Mouse (Mus musculus) adrenal gland, adult 8-10 months (tissue): ENCODE measurements around the gene Osbpl6. TPM values are rescaled to one million over a fixed set of nuclear protein-coding genes. Genes with fewer than 3 reads are reported as not detected.

Experiments used
- DNase-seq: peaks from one replicate; pipeline ENCODE4 v3.0.0; 2022
- total RNA-seq, 4 experiments: library from RNA; stranded (reverse); gene quantifications; 2 replicates each; pipeline ENCODE4 v1.2.4; 2022

Gene Osbpl6
- total RNA-seq: 10 to 100 TPM; 25.8 to 37.9 (median 27.9) TPM

DNA sequence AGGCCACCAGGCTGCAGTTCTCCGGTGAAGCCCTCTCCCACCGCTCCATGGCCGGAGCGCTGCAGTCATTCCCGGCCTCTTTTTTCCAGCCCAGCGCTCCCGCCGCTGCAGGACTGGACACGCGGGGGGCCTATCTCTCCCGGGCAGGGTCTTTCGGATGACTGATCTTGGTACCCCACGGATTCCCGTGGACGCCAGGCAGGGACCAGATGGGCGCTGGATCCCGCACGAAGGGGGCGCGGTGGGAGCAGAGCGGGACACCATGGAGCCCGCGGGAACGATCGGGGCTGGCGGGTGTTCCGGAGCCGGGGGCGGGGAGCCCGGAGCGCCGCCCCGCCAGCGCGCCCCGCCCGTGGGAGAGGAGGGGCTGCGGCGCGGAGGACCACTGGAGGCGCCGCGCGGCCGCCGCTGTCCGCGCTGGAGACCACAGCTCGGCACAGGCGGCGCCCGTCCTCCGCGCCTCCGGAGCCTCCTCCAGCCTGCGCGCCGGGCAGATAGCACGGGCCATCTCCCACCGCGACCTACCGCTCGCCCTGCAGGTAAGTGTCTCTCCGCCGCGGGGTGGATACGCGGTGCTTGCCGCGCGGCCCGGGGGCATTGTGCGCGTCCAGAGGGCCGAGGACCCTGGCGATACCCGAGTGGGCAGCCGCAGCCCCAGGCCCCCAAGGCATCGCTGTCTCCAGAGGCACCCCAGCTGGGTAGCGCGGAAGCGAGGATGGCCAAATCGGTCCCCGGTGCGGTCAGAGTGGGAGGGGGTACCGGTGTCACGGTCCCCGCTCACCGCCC lies at the start of gene Osbpl6:
Gene Osbpl6, plus strand, starts transcription at position 358 of the 786 bp plus-strand sequence.
- DNase-seq: peak; percentile 63

DNA sequence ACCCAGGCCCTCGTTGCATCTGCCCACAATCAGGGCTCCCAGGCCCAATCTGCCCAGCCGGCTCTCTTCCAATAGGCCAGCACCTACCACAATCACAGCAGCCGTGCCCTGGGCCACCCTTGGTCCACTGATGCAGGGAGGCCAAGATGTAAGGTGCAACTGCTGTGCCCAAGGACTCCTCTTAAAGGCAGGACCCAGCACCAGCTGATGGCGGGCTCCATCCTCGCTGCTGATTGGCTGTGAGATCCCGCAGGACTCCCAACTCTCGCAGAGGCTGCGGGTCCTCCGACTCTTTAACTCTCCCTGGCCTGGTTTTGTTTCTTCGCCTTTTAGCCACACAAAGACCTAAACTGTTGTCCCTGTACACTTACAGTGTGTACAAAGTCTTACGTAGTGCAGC lies 46.1 kb upstream of the Osbpl6 start, which contains the start of gene Cyct:
Gene Cyct, minus strand, starts transcription at position 225 of the 400 bp plus-strand sequence.
- DNase-seq: no peak

DNA sequence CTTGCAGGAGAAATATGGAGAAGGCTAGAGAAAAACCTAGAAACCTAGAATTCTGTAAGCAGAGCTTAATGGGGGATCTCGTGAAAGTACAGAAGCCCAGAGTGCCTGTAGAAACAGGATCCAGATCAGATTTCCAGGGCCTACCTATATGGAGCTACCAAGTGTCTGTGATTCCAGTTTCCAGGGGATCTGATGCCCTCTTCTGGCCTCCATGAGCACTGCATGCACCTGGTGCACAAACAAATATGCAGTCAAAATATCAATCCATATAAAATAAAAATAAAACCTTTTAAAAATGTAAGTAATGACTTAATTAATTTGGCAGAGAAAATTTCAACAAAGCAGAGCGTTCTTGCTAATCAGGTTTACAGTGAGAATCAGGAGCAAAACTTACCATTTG lies 44.2 kb upstream of the Osbpl6 start:
- DNase-seq: no peak

DNA sequence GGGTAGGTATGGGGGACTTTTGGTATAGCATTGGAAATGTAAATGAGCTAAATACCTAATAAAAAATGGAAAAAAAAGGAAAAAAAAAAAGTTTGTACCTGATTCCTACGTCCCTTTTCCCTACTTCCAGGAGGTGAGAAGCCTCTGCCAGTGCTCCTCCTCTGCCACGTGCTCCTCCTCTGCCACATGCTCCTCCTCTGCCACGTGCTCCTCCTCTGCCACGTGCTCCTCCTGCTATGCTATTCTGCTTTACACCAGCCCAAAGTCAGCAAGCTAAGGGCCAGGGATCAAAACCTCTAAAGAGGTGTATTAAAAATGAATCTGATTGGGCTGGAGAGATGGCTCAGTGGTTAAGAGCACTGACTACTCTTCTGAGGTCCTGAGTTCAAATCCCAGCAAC lies 40.5 kb upstream of the Osbpl6 start:
- no peak for DNase-seq

DNA sequence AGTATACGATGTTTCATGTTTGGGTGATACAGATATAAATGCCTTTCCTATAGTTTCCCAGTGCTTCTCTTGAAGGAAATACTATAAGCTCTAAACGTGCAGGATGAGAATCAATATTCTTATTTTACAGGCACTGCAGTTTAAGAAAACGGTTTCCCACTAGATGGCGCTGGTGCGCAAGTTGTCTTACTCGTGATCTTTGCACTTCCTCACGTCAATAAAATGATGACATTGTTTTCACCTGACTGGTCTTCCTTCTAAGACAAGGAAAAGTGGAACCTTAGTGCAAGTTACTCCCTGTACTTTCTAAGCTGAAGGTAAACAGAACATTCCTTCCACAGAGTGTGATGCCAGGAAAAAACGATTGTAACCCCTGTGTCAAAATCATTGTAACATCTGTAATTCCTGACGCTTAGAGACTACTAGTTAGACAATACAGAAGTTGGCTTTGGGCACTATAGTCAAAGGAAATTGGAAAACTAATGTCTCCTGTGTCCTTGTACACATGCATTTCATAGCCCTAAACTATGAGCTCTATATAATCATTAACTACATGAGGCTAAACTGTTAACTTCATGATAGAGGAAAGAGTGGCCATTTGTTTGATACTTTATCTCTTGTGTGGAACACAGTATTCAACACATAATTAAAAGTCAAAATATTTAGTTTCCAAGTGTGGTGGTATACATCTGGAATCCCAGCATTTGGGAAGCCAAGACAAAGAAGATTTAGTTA lies 39.0 kb upstream of the Osbpl6 start:
- DNase-seq: peak; percentile 48

DNA sequence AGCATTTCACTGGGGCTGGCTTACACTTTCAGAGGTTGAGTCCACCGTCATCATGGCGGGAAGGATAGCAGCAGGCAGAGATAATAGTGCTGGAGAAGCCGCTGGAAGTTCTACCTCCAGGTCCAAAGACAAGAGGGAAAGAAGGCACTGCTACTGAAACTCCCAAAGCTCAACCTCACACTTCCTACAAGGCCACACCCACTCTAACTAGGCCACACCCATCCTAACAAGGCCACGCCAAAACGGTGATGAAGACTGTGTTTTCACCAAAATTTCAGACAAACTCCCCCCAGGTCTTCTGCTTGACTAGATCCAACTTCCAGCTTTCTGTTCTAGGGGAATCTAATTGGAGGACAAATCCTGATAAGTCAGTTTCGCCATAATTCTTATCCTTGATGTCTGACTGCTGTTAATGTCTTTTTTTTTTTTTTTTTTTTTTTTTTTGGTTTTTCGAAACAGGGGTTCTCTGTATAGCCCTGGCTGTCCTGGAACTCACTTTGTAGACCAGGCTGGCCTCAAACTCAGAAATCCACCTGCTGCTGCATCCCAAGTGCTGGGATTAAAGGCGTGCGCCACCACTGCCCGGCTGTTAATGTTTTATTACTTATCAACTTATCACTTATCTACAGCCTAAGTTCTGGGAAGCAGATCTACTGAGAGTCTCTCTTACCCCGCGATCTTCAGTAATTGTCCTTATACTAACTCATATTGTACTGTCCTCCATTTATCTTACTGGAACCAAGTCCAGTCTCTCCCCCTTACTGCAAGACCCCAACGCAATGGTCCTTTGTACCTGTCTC lies 37.2 kb upstream of the Osbpl6 start:
- no peak for DNase-seq

DNA sequence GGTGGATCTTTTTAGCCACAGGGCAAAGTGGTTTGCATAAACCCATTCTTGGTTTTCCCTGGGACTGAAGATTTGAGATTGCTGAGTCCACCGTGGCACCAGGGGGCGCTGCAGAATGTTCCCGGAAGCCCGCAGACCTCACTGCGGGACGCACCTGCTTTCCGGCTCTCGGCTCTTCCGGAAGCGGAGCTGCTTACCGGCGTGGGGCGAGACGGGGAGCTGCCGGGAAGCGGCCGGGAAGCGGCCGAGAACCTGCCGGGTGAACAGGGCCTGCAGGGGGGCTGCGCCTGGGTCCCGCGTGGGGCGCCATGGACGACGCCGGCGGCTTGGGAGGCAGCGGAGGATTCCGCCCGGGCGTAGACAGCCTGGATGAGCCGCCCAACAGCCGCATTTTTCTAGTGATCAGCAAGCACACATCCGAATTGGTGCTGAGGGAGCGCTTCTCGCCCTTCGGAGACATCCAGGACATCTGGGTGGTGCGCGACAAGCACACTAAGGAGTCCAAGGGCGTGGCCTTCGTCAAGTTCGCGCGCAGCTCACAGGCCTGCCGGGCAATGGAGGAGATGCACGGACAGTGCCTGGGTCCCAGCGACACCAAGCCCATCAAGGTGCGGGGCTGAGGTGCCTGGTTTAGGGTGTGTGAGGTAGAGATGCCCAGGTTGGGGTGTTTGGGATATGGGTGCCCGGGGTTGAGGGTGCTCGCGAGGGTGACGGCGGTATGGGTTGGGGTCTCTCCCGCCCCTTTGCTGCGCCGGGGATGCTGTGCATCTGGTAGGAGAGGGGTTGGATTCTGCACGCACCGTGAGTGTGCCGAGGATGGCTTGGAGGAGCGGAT lies 36.3 kb upstream of the Osbpl6 start, which contains the start of gene Rbm45:
Gene Rbm45, plus strand, starts transcription at position 164 of the 835 bp plus-strand sequence.
- DNase-seq: peak; percentile 71

DNA sequence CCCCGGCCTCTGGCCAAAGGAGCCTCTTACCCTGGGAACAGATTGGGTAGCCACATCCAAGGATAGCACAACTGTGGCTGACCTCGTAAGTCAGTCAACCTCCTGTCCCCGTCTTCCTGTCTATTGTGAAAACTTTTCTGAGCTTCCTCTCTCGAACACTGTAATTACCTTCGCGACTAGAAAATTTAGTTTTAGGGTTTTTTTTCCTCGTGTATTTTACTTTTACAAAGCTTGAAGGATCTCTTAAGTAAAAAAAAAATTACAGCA lies 35.7 kb upstream of the Osbpl6 start:
- DNase-seq: no peak

DNA sequence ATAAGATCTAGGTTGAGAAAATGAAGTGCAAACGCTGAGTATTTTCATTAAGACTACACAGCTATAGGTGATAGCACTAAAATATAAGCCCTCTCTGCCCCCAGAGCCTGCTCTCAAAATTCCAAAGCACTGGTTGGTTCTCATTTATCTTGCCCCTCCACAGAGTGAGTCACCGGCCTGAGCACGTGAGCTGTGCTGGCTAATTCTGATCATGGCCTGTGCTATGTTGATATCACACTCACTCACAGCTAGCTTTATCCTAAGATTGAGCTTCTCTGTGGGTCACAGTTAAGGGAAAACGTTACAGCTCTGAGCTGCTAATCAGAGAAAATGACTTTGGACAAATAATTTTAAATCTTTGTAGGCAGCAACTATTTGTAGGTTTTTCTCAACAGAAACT lies 34.1 kb upstream of the Osbpl6 start:
- peak; percentile 37 for DNase-seq

DNA sequence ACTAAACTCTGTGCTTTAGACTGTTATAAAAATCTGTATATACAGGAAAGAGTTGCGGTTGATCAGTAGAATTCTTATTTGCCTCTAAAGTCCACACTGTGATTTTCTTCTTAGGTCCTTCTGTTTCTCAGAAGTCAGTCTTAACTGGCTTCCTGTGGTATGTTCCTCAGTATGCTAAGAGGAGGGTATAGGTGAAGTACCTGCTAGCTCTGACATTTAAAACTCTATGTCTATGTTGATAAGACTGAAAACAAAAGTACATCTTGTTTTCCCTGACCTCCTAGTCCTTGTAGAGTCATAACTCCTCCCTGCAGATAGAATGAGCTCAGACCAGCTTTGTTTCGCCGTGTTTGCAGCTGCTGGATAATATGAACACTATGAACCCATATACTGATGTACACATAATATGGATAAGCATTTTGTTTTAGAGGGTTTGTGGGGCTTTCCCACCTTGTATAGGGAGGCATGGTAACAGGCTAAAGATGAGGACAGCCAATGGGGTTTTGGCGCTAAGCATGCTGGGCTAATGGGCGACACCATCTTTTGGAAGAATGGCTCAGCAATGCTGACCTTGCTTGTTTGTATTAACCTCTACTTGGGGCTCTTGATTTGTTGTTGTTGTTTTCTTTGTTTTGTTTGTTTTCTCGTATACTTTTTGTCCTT lies 31.6 kb upstream of the Osbpl6 start:
- no peak for DNase-seq

DNA sequence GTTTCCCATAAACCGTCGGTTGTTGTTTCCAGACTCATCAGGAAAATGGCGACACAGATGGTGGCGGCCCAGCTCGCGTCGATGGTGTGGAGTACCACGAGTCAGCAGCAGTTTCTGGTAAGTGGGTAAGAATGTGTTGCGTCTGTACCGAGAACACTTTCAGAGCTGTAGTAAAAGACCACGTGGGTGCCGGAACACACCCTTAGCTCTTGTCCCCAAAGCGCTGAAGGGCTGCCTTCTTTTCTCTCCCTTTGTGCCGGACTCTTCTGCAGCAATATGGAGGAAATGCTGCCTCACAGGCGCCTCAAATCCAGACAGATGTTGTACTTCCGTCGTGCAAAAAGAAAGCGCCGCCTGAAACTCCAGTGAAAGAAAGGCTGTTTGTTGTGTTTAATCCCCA lies 27.7 kb upstream of the Osbpl6 start:
- no peak for DNase-seq

DNA sequence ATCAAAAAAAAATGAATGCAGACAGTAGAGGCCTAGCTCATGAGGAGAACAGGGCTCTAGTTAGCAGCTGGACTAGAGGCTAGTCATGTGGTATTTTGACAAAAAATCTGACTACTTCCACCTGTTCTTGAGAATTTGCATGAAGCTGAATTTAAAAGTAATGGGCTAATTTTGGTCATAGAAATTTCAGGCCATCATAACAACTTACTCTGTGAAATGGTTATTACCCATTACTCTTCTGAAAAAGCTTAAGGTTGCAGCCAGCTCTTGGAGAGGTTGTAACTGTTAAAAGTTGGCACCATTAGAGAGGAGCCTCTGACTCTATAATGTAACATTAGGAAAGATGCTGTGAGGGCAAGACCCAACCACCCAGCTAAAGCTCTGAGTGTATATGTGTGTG lies 19.8 kb upstream of the Osbpl6 start:
- DNase-seq: no peak

DNA sequence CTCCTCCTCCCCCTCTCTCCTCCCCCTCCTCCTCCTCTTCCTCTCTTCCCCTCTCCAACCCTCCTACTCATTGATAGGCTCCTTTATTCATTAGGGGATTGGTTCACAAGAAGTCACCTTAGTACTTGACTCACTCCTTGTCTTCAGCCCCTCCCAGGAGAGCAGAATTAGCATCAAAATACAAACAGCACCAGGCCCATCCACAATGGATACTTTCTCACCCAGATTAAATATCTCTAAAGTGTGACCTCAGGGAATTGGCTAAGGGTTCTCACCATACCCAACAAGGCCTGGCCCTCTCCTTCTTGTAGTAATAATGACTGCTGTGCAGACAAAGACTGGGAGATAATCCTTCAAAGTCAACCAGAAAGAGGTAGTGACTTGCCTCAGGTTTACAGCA lies 6.1 kb upstream of the Osbpl6 start:
- DNase-seq: no peak

DNA sequence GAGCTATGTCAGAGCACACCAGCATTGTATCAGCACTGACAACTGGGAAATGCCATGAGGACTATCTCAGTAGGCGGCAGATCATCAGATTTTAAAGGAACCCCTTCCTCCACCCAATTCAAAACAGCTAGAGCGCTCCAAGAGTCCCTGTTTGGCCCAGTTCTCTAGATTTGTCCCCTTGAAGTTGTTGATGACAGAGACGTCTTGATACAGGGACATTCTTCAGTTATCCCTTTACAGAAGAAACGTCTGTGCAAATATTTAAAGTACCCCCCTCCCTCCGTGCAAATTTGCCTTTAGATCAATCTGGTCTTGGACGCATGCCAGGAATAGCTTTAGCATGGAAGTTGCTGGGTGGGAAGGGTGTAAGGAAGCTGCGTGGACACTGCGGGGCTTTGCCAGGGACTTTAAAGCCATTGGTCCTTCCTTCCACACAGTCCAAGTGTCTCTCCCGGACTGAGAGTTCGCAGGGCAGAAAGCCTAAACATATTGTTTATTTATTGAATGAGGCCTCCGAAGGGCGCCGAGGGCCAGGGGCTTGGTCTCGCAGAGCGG lies 635 bp upstream of the Osbpl6 start:
- no peak for DNase-seq

DNA sequence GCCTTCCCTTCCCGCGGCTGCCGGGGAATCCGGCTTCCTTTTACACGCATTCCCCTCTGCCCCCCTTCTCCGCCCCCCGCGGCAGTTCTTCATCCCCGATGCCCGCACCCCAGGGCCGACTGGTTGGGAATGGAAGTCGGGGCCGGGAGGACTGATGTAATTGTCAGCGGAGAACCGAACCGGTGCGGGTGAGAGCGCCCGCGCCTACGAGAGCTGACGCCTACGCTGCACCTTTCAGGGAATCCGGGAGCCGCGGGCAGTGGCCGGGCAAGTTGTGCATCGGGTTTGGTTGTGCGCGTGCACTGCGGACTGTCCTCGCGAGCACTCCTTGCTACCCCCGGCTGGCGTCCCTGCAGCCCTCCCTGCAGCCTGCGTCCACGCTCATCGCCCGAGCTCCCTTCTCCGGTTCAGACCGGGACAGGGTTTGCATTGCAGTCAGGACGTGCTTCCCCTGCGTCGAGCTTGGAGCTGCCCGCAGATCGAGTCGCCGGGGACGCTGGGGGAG lies 681 bp downstream of the Osbpl6 start:
- peak; percentile 64 for DNase-seq

DNA sequence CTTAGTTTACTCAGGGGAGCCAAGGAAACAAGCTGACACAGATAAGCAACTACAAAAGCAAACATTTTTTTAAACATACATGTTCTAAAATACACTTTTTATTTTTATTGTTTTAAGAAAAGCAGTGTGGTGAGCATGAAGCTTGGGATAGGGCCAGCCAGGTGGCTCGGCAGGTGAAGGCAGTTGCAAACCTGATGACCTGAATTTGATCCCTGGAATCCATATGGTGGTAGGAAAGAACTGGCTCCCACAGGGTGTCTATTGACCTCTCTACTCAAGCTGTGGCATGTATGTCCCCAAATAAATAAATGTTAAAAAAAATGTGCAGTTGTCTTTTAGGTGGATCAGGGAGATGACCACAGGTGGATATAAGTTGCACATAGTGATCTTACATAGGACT lies 3.2 kb downstream of the Osbpl6 start:
- DNase-seq: no peak

DNA sequence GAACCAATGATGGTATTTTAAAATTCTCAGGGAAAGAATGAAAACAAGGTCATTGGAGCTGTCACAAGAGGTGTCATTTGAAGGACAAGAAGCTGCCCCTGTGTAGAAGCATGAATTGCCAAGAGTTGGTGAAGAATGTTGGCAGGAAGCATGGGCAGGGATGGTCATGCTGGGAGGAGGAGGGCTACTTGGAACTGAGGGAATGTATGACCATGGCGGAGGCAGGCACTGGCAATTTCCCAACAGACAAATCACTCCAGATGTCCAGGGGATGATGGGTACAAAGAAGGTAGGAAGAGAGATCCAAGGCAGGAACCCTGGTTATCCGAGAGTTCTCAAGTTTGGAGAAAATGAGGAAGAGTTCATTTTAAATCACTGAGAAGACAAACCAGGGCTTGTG lies 3.7 kb downstream of the Osbpl6 start:
- DNase-seq: no peak

DNA sequence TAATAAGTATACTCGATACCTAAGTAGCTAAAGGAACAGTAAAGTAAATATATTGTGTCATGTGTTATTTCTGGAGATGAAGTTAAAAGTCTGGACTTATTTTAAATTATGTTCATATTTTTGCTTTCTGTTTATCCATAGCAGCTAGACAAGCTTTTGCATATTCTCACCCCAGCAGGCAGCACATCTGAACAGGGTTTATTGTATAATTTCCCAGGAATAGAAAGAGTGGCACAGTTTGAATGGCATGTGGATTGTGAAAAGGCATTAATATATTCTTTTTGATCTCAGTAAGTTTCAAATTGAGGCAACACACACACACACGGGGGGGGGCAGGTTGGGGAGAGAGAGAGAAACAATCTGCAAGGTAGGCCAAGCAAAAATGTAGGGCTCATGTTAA lies 6.6 kb downstream of the Osbpl6 start:
- DNase-seq: no peak

DNA sequence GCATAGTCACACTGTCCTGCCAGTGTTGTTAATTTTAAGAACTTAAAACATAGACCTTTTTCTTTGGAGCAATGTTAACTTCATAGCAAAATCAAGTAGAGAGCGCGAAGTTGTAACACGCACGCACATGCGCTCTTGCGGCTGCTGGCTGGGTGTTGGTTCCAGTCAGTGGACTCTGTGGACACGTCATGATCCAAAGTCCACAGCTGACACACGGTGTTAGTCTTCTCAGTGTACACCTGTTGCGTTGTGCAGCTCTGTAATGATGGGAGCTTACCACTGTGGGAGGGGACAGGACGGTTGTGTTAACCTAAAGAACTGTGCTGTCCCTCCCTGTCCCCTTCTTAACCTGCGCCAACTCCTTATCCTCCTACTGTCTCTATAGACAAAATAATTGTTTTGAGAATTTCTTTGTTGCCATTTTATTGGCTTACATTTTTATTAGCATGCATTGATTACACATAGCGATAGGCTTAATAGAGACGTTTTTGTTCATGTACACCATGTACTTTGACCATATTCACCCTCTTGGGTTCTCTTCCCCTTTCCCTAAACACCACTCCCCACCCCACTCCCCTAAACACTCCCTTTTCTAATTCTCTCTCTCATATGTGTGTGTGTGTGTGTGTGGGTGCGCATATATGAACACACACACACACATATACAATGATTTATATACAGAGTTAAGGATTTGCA lies 11.3 kb downstream of the Osbpl6 start:
- no peak for DNase-seq

DNA sequence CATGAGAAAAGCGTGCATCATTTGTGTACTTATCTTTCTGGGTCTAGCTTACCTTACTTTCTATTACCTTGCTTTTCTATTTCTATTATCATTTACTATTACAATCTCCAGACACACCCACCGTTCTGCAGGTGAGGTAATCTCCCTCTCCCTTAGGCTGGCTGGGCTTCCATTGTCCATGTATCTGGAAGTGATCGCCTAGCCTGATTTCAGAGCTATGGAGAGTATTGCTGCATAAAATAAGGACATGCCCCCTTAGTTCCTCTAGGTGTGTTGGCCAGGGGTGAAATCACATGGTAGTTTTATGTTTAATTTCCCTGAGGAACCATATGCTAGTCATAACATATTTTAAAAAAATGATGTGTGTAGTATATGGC lies 11.8 kb downstream of the Osbpl6 start:
- DNase-seq: no peak
